Mouse (Mus musculus): Measurements from ENCODE around the gene Olfr301. TPM values are rescaled to one million over a fixed set of nuclear protein-coding genes. Genes with fewer than 3 reads are reported as not detected.

Gene Olfr301
- polyA plus RNA-seq (2012; rRNA removed) (not detected in 2 replicates), polyA plus RNA-seq (2014; fragmentation: Nextera tagmentation; extraction: Ambion mirVana) (not detected in 2 replicates)

GRCm38 (mm10) chr7:86403546-86403945 lies at the start of gene Olfr301:
Gene Olfr301 (plus strand): TSS chr7:86403846.
- Histone ChIP-seq H3K4me1 (ENCODE audit: control insufficient read depth, insufficient read depth, low read length) (no peaks in the 10 kb centered on the region), H3K27ac (replicated peaks; ENCODE audit: low read depth, low read length) (no peak within 1 kb of the TSS), H3K36me3 (ENCODE audit: control insufficient read depth, insufficient read depth, low read length) (no peaks in the 10 kb centered on the region), H3K9me3 (ENCODE audit: control insufficient read depth, low read length) (no peaks in the 10 kb centered on the region), H3K27me3 (ENCODE audit: control insufficient read depth, insufficient read depth, low read length) (no peaks in the 10 kb centered on the region), H3K9ac (ENCODE audit: low read depth, low read length, severe bottlenecking) (no peak within 1 kb of the TSS), H3K4me3 (replicated peaks; ENCODE audit: low read length) (no peak within 1 kb of the TSS), H3K4me2 (replicated peaks; ENCODE audit: low read depth, low read length, severe bottlenecking) (no peak within 1 kb of the TSS)
- ATAC-seq (ENCODE audit: low FRiP score, low read depth) (no peak), DNase-seq (ENCODE audit: low spot score) (no peak)
- TF ChIP-seq POLR2A (IDR thresholded peaks at IDR 0.05; ENCODE audit: borderline replicate concordance, extremely low read depth, insufficient read depth, insufficient read length) = no peak
- 81% methylated on average over 2 of the region's 2 CpGs for WGBS

GRCm38 (mm10) chr7:86366828-86367227 lies 36.8 kb upstream of the Olfr301 start, which contains the start of gene Olfr305:
Gene Olfr305 (minus strand): TSS chr7:86366928.
- Histone ChIP-seq H3K36me3 (ENCODE audit: control insufficient read depth, insufficient read depth, low read length) (no peaks in the 10 kb centered on the region), H3K27ac (replicated peaks; ENCODE audit: low read depth, low read length) (no peak within 1 kb of the TSS), H3K4me2 (replicated peaks; ENCODE audit: low read depth, low read length, severe bottlenecking) (no peak within 1 kb of the TSS), H3K9ac (ENCODE audit: low read depth, low read length, severe bottlenecking) (no peak within 1 kb of the TSS), H3K4me3 (replicated peaks; ENCODE audit: low read length) (no peak within 1 kb of the TSS), H3K9me3 (ENCODE audit: control insufficient read depth, low read length) (no peaks in the 10 kb centered on the region), H3K27me3 (ENCODE audit: control insufficient read depth, insufficient read depth, low read length) (no peaks in the 10 kb centered on the region), H3K4me1 (ENCODE audit: control insufficient read depth, insufficient read depth, low read length) (no peaks in the 10 kb centered on the region)
- no peak for TF ChIP-seq POLR2A (IDR thresholded peaks at IDR 0.05; ENCODE audit: borderline replicate concordance, extremely low read depth, insufficient read depth, insufficient read length)
- WGBS = 93% methylated on average over 1 of the region's 1 CpGs
- DNase-seq (ENCODE audit: low spot score) (no peak), ATAC-seq (ENCODE audit: low FRiP score, low read depth) (no peak)

- H3K4me3 ChIP-seq (replicated peaks; ENCODE audit: low read length) = no peak overlapping the region
- no peaks in the 10 kb centered on the region for H3K36me3 ChIP-seq (ENCODE audit: control insufficient read depth, insufficient read depth, low read length)
- ATAC-seq (ENCODE audit: low FRiP score, low read depth) (no peak), DNase-seq (ENCODE audit: low spot score) (no peak)
- H3K9ac ChIP-seq (ENCODE audit: low read depth, low read length, severe bottlenecking) = no peak overlapping the region
- 67% methylated on average over 3 of the region's 3 CpGs for WGBS
- H3K4me1 ChIP-seq (ENCODE audit: control insufficient read depth, insufficient read depth, low read length) = no peaks in the 10 kb centered on the region
- TF ChIP-seq POLR2A (IDR thresholded peaks at IDR 0.05; ENCODE audit: borderline replicate concordance, extremely low read depth, insufficient read depth, insufficient read length) = no peak
- no peak overlapping the region for H3K4me2 ChIP-seq (replicated peaks; ENCODE audit: low read depth, low read length, severe bottlenecking)
- H3K27ac ChIP-seq (replicated peaks; ENCODE audit: low read depth, low read length) = no peak overlapping the region
- no peaks in the 10 kb centered on the region for H3K27me3 ChIP-seq (ENCODE audit: control insufficient read depth, insufficient read depth, low read length)
- no peaks in the 10 kb centered on the region for H3K9me3 ChIP-seq (ENCODE audit: control insufficient read depth, low read length)
These were observed 17.9 kb upstream of the Olfr301 start for GRCm38 (mm10) chr7:86385769-86386168.

GRCm38 (mm10) chr7:86386558-86386957 lies 17.1 kb upstream of the Olfr301 start, which contains the start of gene Olfr304:
Gene Olfr304 (minus strand): TSS chr7:86386658.
- no peak for ATAC-seq (ENCODE audit: low FRiP score, low read depth)
- 68% methylated on average over 1 of the region's 1 CpGs for WGBS

GRCm38 (mm10) chr7:86397689-86398088 lies 6.0 kb upstream of the Olfr301 start, which contains the start of gene Olfr303:
Gene Olfr303 (minus strand): TSS chr7:86397789.
- Histone ChIP-seq H3K9me3 (ENCODE audit: control insufficient read depth, low read length) (no peaks in the 10 kb centered on the region), H3K36me3 (ENCODE audit: control insufficient read depth, insufficient read depth, low read length) (no peaks in the 10 kb centered on the region), H3K4me2 (replicated peaks; ENCODE audit: low read depth, low read length, severe bottlenecking) (no peak within 1 kb of the TSS), H3K27me3 (ENCODE audit: control insufficient read depth, insufficient read depth, low read length) (no peaks in the 10 kb centered on the region), H3K4me3 (replicated peaks; ENCODE audit: low read length) (no peak within 1 kb of the TSS), H3K4me1 (ENCODE audit: control insufficient read depth, insufficient read depth, low read length) (no peaks in the 10 kb centered on the region), H3K27ac (replicated peaks; ENCODE audit: low read depth, low read length) (no peak within 1 kb of the TSS), H3K9ac (ENCODE audit: low read depth, low read length, severe bottlenecking) (no peak within 1 kb of the TSS)
- DNase-seq (ENCODE audit: low spot score) (no peak), ATAC-seq (ENCODE audit: low FRiP score, low read depth) (no peak)
- TF ChIP-seq POLR2A (IDR thresholded peaks at IDR 0.05; ENCODE audit: borderline replicate concordance, extremely low read depth, insufficient read depth, insufficient read length) = no peak

More at GRCm38 (mm10) chr7:86386558-86386957, 17.1 kb upstream of the Olfr301 start, which contains the start of gene Olfr304:
- H3K4me1 ChIP-seq (ENCODE audit: control insufficient read depth, insufficient read depth, low read length) = no peaks in the 10 kb centered on the region
- H3K4me2 ChIP-seq (replicated peaks; ENCODE audit: low read depth, low read length, severe bottlenecking) = no peak within 1 kb of the TSS
- no peak within 1 kb of the TSS for H3K9ac ChIP-seq (ENCODE audit: low read depth, low read length, severe bottlenecking)
- DNase-seq (ENCODE audit: low spot score) = no peak
- H3K27me3 ChIP-seq (ENCODE audit: control insufficient read depth, insufficient read depth, low read length) = no peaks in the 10 kb centered on the region
- H3K9me3 ChIP-seq (ENCODE audit: control insufficient read depth, low read length) = no peaks in the 10 kb centered on the region
- no peak within 1 kb of the TSS for H3K4me3 ChIP-seq (replicated peaks; ENCODE audit: low read length)
- no peak within 1 kb of the TSS for H3K27ac ChIP-seq (replicated peaks; ENCODE audit: low read depth, low read length)
- H3K36me3 ChIP-seq (ENCODE audit: control insufficient read depth, insufficient read depth, low read length) = no peaks in the 10 kb centered on the region
- no peak for TF ChIP-seq POLR2A (IDR thresholded peaks at IDR 0.05; ENCODE audit: borderline replicate concordance, extremely low read depth, insufficient read depth, insufficient read length)
